Mouse (Mus musculus): ENCODE measurements around the gene Spin2-ps6. TPM values are rescaled to one million over a fixed set of nuclear protein-coding genes. Genes with fewer than 3 reads are reported as not detected.
"Not testable (repeated sequence)": the region's sequence is repeated elsewhere in the genome, so short reads cannot be mapped to it uniquely, and the experiment has no call there.

The Spin2-ps6 gene
- not detected in 2 replicates for polyA plus RNA-seq (2015; fragmentation: Nextera tagmentation; extraction: Ambion mirVana)

DNA sequence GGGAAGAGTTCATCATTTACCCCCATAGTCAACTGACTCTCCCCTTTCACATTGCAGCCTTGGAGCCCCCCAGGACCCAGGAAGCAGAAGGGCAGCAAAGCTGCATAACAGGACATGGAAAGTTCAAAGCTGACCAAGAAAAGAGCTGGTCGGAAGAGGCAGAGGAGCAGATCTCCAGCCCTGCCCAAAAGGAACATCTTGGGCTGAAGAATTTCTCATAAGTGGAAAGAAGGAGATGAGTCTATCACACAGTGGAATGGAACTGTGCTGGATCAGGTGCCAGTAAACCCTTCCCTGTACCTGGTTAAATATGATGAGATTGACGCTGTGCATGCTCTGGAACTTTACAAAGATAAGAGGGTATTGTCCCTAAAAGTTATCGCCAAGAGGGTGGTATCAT lies at the start of gene Spin2-ps6:
Gene Spin2-ps6 (plus strand): TSS at position 301 of the 400 bp plus-strand sequence.
- H3K9me3 ChIP-seq (replicated peaks; ENCODE audit: control insufficient read depth, low read length, poor library complexity, severe bottlenecking); H3K36me3 ChIP-seq (ENCODE audit: control insufficient read depth, insufficient read depth, low read length); ATAC-seq; H3K4me2 ChIP-seq (ENCODE audit: low read length); H3K4me3 ChIP-seq (ENCODE audit: low read depth, low read length); H3K27me3 ChIP-seq (ENCODE audit: control insufficient read depth, insufficient read depth, low read depth, low read length); H3K9ac ChIP-seq (ENCODE audit: low read depth, low read length); H3K4me1 ChIP-seq (ENCODE audit: control insufficient read depth, insufficient read depth, low read length); H3K27ac ChIP-seq (ENCODE audit: low read length): not testable (repeated sequence)
- 100% methylated on average over 1 of the region's 3 CpGs for WGBS

Other genes with a start within 250 kb of the Spin2-ps6 start
- gene Btbd35f12, start 78.5 kb downstream of the Spin2-ps6 start, polyA plus RNA-seq (2015; fragmentation: Nextera tagmentation; extraction: Ambion mirVana) = not detected in 2 replicates

All from midbrain, embryonic 16.5 days (tissue).